13 mouse cellular contexts compared by ENCODE assay signal in genomic region chr11:85846509-85846908, GRCm38 (mm10). TPM values are rescaled to one million over a fixed set of nuclear protein-coding genes. Genes with fewer than 3 reads are reported as not detected.
DNase-seq lines count a peak whose midpoint lies in the region; ATAC-seq and TF ChIP-seq lines count a peak whose summit lies in the region.
"Had no signal": no experiment of that assay in that cellular context is flagged by ENCODE, and none has a peak within 500 bp of the region (broad histone marks: within the 10 kb centered on the region; RNA-seq: fewer than 3 reads in every experiment).

No protein-coding gene starts in this region.

- no peak overlapping the region for H3K9ac ChIP-seq in kidney, embryonic 14.5 days (ENCODE audit: low read depth, low read length)
- no peak overlapping the region for H3K9ac ChIP-seq in heart, postnatal 0 days (replicated peaks; ENCODE audit: low read depth, low read length)
- H3K9ac ChIP-seq in stomach, postnatal 0 days (ENCODE audit: low read length): no peak overlapping the region
- H3K9ac ChIP-seq: limb, embryonic 13.5 days had no signal

- no peak overlapping the region for H3K4me2 ChIP-seq in kidney, embryonic 14.5 days (replicated peaks; ENCODE audit: low read depth, low read length)
- H3K4me2 ChIP-seq in heart, postnatal 0 days (ENCODE audit: low read depth, low read length): no peak overlapping the region
- H3K4me2 ChIP-seq in stomach, postnatal 0 days (replicated peaks; ENCODE audit: low read depth): no peak overlapping the region
- H3K4me2 ChIP-seq: limb, embryonic 13.5 days; midbrain, embryonic 11.5 days had no signal

- peak; percentile 67 for DNase-seq in kidney, adult 11 months
- DNase-seq in heart, postnatal 0 days (ENCODE audit: low spot score): peak; percentile 4
- DNase-seq in limb, embryonic 10.5 days (ENCODE audit: low spot score): peak; percentile 33
- no peak for DNase-seq in stomach, postnatal 0 days (ENCODE audit: low spot score)
- no peak for DNase-seq in spleen, postnatal 36 days (ENCODE audit: low spot score in 2 of 2)
- DNase-seq in urinary bladder, postnatal 4 days (ENCODE audit: low spot score in 2 of 2): no peak

- TF ChIP-seq CTCF in heart, postnatal 0 days (IDR thresholded peaks at IDR 0.05; ENCODE audit: low read depth): no peak
- TF ChIP-seq CTCF in stomach, postnatal 0 days (IDR thresholded peaks at IDR 0.05; ENCODE audit: low read depth): no peak

- H3K4me1 ChIP-seq in kidney, embryonic 14.5 days (ENCODE audit: control insufficient read depth, insufficient read depth, low read length): peaks cover 16% of the 10 kb centered on the region
- 0 out of 2 replicates have a peak, but pooled peaks cover 7% of the 10 kb centered on the region for H3K4me1 ChIP-seq in heart, postnatal 0 days (ENCODE audit: control insufficient read depth, insufficient read depth)
- peaks cover 59% of the 10 kb centered on the region for H3K4me1 ChIP-seq in limb, embryonic 10.5 days
- peaks cover 4% of the 10 kb centered on the region; the same call in 1 of the 2 replicates for H3K4me1 ChIP-seq in stomach, postnatal 0 days (replicated peaks; ENCODE audit: control insufficient read depth, insufficient read depth)

- no peak for TF ChIP-seq EP300 in heart, postnatal 0 days (IDR thresholded peaks at IDR 0.05; ENCODE audit: low read depth)
- no peak for TF ChIP-seq EP300 in stomach, postnatal 0 days (optimal IDR thresholded peaks at IDR 0.05)

- H3K27ac ChIP-seq in kidney, embryonic 14.5 days (ENCODE audit: low read depth, low read length): no peak overlapping the region
- H3K27ac ChIP-seq in heart, postnatal 0 days (ENCODE audit: low read depth): peak overlapping the region; percentile 19; the same call in 1 of the 2 replicates
- 0 out of 2 replicates have a peak overlapping the region, but pooled peaks have one; percentile 26 for H3K27ac ChIP-seq in limb, embryonic 10.5 days
- H3K27ac ChIP-seq in stomach, postnatal 0 days (replicated peaks): peak overlapping the region; percentile 56
- H3K27ac ChIP-seq: limb, embryonic 13.5 days had no signal

- no peak for ATAC-seq in kidney, embryonic 14.5 days (ENCODE audit: low FRiP score, low TSS enrichment)
- ATAC-seq in heart, postnatal 0 days (ENCODE audit: insufficient read depth, low read depth): no peak
- ATAC-seq in stomach, postnatal 0 days (ENCODE audit: low FRiP score, low TSS enrichment): no peak
- ATAC-seq: activated CD4-positive, CD25-positive, alpha-beta regulatory T cell, adult 4 months; inflammation-experienced regulatory T-cells, adult 6 months had no signal

- no peaks in the 10 kb centered on the region for H3K9me3 ChIP-seq in kidney, embryonic 14.5 days (ENCODE audit: control insufficient read depth, low read length)
- H3K9me3 ChIP-seq in heart, postnatal 0 days (replicated peaks; ENCODE audit: control insufficient read depth, low read length): no peaks in the 10 kb centered on the region
- no peaks in the 10 kb centered on the region for H3K9me3 ChIP-seq in limb, embryonic 10.5 days (replicated peaks)
- H3K9me3 ChIP-seq in stomach, postnatal 0 days (ENCODE audit: control insufficient read depth, low read length): no peaks in the 10 kb centered on the region
- H3K9me3 ChIP-seq: limb, embryonic 13.5 days had no signal

- no peaks in the 10 kb centered on the region for H3K27me3 ChIP-seq in kidney, embryonic 14.5 days (ENCODE audit: control insufficient read depth, insufficient read depth, low read length)
- peaks cover 38% of the 10 kb centered on the region for H3K27me3 ChIP-seq in heart, postnatal 0 days (ENCODE audit: control insufficient read depth, insufficient read depth, low read length)
- H3K27me3 ChIP-seq in limb, embryonic 10.5 days (ENCODE audit: low read depth, poor library complexity, severe bottlenecking): peaks cover 51% of the 10 kb centered on the region
- no peaks in the 10 kb centered on the region for H3K27me3 ChIP-seq in stomach, postnatal 0 days (ENCODE audit: control insufficient read depth, insufficient read depth, low read length)

- WGBS in kidney, embryonic 14.5 days: 38% methylated on average over 4 of the region's 4 CpGs
- 45% methylated on average over 4 of the region's 4 CpGs for WGBS in heart, postnatal 0 days
- 57% methylated on average over 4 of the region's 4 CpGs for WGBS in limb, embryonic 10.5 days
- WGBS in stomach, postnatal 0 days: 77% methylated on average over 4 of the region's 4 CpGs

- H3K36me3 ChIP-seq in kidney, embryonic 14.5 days (ENCODE audit: control insufficient read depth, insufficient read depth, low read length): 0 out of 2 replicates have a peak, but pooled peaks cover 4% of the 10 kb centered on the region
- H3K36me3 ChIP-seq in heart, postnatal 0 days (replicated peaks; ENCODE audit: control insufficient read depth, insufficient read depth, low read length): no peaks in the 10 kb centered on the region
- no peaks in the 10 kb centered on the region for H3K36me3 ChIP-seq in limb, embryonic 10.5 days
- H3K36me3 ChIP-seq in stomach, postnatal 0 days (ENCODE audit: control insufficient read depth, insufficient read depth, low read length): no peaks in the 10 kb centered on the region
- H3K36me3 ChIP-seq: limb, embryonic 13.5 days had no signal

- no peak overlapping the region for H3K4me3 ChIP-seq in kidney, embryonic 14.5 days (ENCODE audit: low read length)
- no peak overlapping the region for H3K4me3 ChIP-seq in heart, postnatal 0 days (ENCODE audit: low read depth, low read length)
- no peak overlapping the region for H3K4me3 ChIP-seq in limb, embryonic 10.5 days
- H3K4me3 ChIP-seq in stomach, postnatal 0 days (ENCODE audit: low read depth, low read length): no peak overlapping the region
- H3K4me3 ChIP-seq: limb, embryonic 13.5 days had no signal

RNA-seq across cellular contexts. Expression of gene Gm11444, which starts 3.6 kb away (rescaled TPM):
- not detected in 2 replicates for polyA plus RNA-seq in kidney, embryonic 14.5 days (2014; fragmentation: Nextera tagmentation; extraction: Ambion mirVana)
- total RNA-seq in heart, postnatal 0 days (2014; rRNA removed; ENCODE audit: low replicate concordance): not detected in 2 replicates
- not detected in 2 replicates for polyA plus RNA-seq in heart, postnatal 0 days (2015; fragmentation: Nextera tagmentation; extraction: Ambion mirVana)
- polyA plus RNA-seq in limb, embryonic 10.5 days (2016; fragmentation: Nextera tagmentation; extraction: Ambion mirVana): not detected in 2 replicates
- 0.18 TPM in 1 of 2 replicates, not detected in the other for polyA plus RNA-seq in stomach, postnatal 0 days (2015; fragmentation: Nextera tagmentation; extraction: Ambion mirVana)
- polyA plus RNA-seq: gonadal fat pad, adult 2 months; inflammation-experienced regulatory T-cells, adult 6 months; midbrain, embryonic 11.5 days; neural tube, embryonic 14.5 days had no signal

RNA-seq across cellular contexts. Expression of gene Tbx2, which starts 14.2 kb away (rescaled TPM):
- polyA plus RNA-seq in kidney, embryonic 14.5 days (2014; fragmentation: Nextera tagmentation; extraction: Ambion mirVana): 18.2 and 19.8 TPM in 2 replicates
- total RNA-seq in heart, postnatal 0 days (2014; rRNA removed; ENCODE audit: low replicate concordance): 8.5 and 12.0 TPM in 2 replicates
- 1.3 TPM in 2 replicates for polyA plus RNA-seq in heart, postnatal 0 days (2015; fragmentation: Nextera tagmentation; extraction: Ambion mirVana)
- polyA plus RNA-seq in limb, embryonic 10.5 days (2016; fragmentation: Nextera tagmentation; extraction: Ambion mirVana): 4.0 and 5.3 TPM in 2 replicates
- polyA plus RNA-seq in stomach, postnatal 0 days (2015; fragmentation: Nextera tagmentation; extraction: Ambion mirVana): 5.2 and 6.9 TPM in 2 replicates
- polyA plus RNA-seq: inflammation-experienced regulatory T-cells, adult 6 months had no signal

RNA-seq across cellular contexts. Expression of gene Tbx4, which starts 39.7 kb away (rescaled TPM):
- polyA plus RNA-seq in kidney, embryonic 14.5 days (2014; fragmentation: Nextera tagmentation; extraction: Ambion mirVana): 0.06 TPM in 1 of 2 replicates, not detected in the other
- not detected in 2 replicates for total RNA-seq in heart, postnatal 0 days (2014; rRNA removed; ENCODE audit: low replicate concordance)
- polyA plus RNA-seq in heart, postnatal 0 days (2015; fragmentation: Nextera tagmentation; extraction: Ambion mirVana): 0.05 and 0.07 TPM in 2 replicates
- 23.5 and 49.0 TPM in 2 replicates for polyA plus RNA-seq in limb, embryonic 10.5 days (2016; fragmentation: Nextera tagmentation; extraction: Ambion mirVana)
- 0.04 and 0.05 TPM in 2 replicates for polyA plus RNA-seq in stomach, postnatal 0 days (2015; fragmentation: Nextera tagmentation; extraction: Ambion mirVana)
- polyA plus RNA-seq: activated CD4-positive, CD25-positive, alpha-beta regulatory T cell, adult 4 months; inflammation-experienced regulatory T-cells, adult 6 months had no signal

Comparison
In these comparisons a context has a peak if more than half of its experiments do, and no peak if none do; other contexts are left out.
1. DNase-seq: peak in kidney, adult 11 months (single experiment), heart, postnatal 0 days (single experiment) and limb, embryonic 10.5 days (single experiment); none in stomach, postnatal 0 days (single experiment), spleen, postnatal 36 days (0 of 2) and urinary bladder, postnatal 4 days (0 of 2).
2. RNA of gene Tbx4, which starts 39.7 kb away (polyA plus RNA-seq): 23.5 to 49.0 TPM in limb, embryonic 10.5 days; 0.05 to 0.07 TPM in heart, postnatal 0 days, 0.04 to 0.05 TPM in stomach, postnatal 0 days and 0.06 TPM in kidney, embryonic 14.5 days; every median in the first group is over 10 times any median in the second.